Mouse (Mus musculus) heart, adult 8-10 months (tissue): Measurements from ENCODE around the gene Atn1. TPM values are rescaled to one million over a fixed set of nuclear protein-coding genes. Genes with fewer than 3 reads are reported as not detected.

ENCODE experiments used
- DNase-seq: peaks from one replicate; pipeline ENCODE4 v3.0.0; 2022; ENCODE audit warnings: low spot score
- microRNA-seq: library from miRNA; unstranded; fragments of <30 nt; microRNA quantifications from one replicate; pipeline ENCODE4 v1.2.0, GENCODE M21; 2022
- total RNA-seq, 4 experiments: library from RNA; stranded (reverse); gene quantifications; 2 replicates each; pipeline ENCODE4 v1.2.4; 2022

Atn1 gene
- total RNA-seq, 4 experiments from 2014 or later, result 40.9 to 48.2 (median 45.2) TPM

DNA sequence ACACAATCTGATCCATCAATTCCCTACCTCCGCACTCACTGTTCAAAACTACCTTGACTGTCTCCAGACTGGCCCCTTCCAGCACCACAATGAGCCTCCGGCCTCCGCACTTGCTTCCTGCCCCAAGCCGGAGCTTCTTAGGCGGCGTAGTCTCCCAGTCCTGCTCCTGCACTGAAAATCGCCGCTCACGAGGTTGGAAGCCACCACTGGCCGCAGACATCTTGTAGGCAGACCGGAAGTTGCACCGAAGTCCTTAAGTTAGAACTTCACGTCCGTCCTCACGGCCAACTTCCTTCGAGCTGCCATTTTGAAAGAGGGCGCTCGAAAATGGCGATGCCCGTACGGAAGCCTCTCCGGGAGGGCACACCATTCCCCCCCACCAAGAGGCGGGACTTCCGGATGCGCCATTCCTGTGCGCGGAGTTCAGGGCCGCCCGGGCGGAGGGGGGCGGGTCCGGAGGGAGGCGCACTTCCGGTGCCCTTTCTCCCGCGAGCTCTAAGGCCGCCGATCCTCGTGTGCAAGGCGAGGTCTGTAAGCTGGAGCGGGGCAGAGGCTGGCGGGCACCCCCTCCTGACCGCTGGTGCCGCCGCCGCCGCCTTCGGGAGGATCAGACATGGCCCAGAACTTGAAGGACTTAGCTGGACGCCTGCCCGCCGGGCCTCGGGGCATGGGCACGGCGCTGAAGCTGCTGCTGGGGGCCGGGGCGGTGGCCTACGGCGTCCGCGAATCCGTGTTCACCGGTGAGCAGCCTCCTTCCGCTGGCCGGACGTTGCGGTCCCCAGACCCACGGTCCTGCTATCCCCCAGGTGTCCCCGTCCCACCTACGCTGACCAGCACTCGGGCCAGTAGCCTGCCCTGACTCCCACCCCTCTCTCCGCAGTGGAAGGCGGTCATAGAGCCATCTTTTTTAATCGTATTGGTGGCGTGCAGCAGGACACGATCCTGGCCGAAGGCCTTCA is 44.2 kb downstream of the Atn1 start, which contains the start of the genes Emg1 and Phb2:
Gene Emg1, minus strand, starts transcription at position 355 of the 959 bp plus-strand sequence.
Gene Phb2, plus strand, starts transcription at position 513 of the 959 bp plus-strand sequence.
- DNase-seq, result peak; percentile 97

DNA sequence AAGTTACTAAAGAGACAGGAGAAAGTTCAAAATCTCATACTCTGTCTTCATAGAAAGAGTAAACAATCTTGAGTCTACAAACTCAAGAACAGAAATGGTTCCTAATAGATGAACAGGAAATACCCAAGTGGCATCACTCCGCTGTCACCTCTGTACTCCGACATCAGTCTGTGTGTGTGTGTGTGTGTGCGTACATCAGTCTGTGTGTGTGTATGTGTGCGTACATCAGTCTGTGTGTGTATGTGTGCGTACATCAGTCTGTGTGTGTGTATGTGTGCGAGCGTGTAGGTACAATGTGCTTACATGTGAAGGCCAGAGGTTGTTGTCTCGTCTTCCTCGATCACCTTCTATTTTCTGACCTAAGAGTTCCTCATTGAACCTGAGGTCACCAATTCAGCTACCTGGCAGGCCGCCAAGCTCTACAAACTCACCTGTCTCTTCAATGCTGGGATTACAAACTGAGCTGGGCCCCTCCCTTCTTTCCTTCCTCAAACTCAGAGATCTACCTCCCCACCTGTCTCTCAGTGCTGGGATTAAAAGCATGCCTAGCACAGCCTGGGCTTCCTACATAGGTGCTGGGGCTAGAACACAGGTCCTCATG is 47.9 kb downstream of the Atn1 start:
- DNase-seq, result no peak

DNA sequence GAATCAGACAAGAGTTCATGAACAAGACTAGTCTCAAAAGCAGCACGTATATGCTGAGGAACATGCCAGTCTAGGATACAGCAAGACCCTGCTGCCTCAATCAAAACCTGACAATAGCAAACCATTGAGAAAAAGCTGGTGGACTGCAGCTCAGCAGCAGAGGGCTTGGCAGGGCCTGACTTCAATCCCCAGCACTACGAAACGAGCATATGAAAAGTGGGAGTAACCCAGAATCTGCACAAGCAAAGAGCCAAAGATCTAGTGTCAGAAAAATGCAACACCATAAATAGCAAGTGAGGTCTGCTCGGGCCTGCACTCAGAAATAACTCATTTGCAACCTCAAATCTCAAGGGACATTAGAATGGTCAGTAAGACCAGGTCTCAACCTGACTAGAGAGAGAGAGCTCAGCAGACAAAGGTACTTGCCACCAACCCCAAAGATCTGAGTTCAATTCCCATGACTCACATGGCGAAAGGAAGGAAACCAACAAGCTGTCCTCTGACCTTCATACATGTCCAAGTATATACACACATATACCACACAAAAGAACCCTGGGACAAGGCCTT is 50.2 kb downstream of the Atn1 start:
- no peak for DNase-seq

DNA sequence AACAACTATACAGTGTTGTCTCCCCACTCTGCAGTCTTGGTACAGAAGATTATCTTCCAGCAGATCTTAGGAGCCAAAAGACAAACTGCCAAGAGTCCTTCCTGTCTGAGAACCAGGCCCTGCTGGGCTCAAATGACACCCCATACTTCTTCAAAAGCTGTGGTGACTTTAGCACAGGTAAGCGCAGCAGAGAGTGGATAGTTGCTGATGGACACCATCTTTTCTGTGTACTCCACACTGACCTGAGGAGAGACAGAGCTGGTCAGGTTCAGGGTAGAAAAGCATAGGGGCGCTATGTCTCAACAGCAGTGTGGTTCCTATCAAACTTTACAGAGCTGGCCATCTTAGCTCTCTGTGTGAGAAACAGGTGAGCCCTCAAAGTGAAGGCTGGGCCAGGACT is 51.9 kb downstream of the Atn1 start:
- DNase-seq, result no peak

DNA sequence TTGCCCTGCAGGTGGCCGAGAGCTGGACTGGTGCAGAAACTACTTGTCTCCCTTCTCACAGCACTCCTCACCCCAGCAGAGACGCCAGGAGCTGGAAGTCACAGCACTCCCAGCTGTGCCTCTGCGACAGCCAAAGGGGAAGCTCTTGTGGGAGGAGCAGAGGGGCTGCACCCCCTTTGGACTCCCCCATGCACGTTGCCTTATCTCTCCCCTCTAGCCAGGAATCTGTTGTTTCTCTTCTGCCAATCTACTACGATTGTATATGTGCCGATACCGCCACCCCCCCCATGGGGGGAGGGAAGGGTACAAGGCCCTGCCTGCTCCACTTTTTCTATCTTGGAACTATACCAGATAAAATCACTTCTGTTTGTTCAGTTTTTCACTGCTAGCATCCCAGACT is 52.5 kb downstream of the Atn1 start:
- DNase-seq, result no peak

DNA sequence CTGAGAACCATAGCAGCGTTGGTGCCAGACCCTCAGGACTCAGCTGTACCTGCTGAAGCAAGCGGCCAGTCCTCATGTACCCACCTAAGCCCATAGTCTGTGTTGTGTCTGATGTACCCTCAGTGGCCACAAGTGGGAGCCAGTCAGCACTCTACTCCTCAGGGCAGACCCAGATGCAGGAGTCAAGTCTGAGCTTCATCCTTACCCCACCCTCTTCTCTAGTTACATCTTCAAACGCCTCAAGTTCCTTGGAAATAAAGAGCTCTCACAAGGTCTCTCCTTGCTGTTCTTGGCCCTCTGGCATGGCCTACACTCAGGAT is 53.6 kb downstream of the Atn1 start:
- peak; percentile 62 for DNase-seq

DNA sequence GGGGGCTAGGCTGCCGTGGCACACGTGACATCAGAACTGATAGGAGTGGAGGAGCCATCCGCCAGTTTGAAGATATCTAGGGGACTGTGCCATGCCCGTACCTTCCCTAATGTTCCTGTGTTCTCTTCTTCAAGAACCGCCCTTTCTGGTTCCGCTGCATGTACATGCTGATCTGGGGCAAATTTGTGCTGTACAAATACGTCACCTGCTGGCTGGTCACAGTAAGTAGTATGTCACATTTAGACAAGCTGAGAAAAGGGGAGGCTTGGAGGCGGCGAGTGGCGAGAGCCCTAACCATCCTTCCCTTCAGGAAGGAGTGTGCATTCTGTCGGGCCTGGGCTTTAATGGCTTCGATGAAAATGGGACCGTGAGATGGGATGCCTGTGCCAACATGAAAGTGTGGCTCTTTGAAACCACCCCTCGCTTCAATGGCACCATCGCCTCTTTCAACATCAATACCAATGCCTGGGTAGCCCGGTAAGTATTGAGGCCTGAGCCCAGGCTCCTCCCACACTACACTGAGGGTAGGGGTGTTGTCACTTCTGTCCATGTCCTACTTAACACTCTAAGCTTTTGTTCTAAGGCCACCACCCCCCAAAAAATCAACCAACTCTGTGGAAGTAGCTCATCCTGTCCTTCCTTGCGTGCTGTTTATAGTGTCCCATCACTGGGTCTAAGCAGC is 54.1 kb downstream of the Atn1 start:
- DNase-seq, result no peak

DNA sequence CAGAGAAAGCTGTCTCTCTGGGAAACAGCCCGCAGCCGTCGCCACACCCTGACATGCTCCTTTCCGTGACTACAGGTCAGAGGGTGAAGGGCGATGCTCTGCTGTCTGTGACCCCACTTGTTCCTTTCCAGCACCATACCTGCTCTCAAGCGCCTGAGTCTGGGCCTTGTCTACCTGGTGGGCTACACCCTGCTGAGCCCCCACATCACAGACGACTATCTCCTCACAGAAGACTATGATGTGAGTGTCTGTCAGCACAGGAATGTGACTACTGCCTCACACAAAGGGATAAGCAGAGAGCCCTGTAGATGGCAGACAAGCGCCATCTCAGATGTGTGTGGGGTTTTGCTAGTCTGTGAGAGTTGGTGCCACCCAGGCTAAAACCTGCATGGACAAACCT is 55.0 kb downstream of the Atn1 start:
- no peak for DNase-seq

DNA sequence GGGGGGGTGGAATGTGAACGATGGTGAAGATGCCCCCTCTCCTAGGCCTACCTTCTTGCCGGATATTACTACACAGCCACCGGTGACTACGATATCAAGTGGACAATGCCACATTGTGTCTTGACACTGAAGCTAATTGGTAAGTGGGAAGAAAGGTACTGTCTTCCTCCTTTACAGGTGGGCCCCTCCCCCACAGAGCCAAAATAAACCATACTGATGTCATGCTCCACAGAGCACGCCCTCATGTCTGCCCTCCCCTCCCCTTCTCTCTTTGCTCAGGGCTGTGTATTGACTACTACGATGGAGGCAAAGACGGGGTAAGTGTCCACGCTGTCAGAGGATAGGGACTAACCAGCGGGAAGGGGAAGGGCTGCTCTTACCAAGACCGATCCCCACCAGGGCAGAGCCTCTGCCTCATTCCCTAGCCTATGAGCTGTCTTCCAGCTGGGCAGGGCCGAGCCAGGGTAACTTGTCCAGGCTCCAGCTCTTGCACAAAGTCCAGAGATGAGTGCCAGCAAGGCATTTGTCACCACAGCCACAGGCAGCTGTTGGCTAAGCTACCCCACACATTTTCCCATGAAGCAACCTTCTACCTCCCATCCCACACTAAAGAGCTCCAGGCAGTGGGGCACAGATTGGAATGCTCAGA is 56.2 kb downstream of the Atn1 start:
- peak; percentile 56 for DNase-seq

DNA sequence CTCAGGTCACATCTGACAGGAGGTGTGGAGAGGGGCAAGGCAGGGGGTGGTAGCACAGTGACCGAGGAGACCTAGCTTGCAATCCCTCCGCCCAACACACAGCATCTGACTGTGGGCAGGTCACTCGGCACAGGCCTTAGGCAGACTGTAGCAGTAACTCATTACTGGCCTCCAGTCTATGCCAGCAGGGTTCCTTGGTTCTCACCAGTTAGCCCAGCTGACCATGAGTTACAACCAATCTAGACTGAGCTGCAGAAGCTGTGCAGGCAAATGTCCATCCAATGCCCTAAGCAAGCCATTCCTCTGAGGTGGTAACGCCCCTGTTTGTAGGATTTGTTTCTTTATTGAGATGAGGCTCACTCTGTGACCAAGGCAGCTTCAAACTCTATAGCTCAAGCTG is 57.0 kb downstream of the Atn1 start:
- no peak for DNase-seq

DNA sequence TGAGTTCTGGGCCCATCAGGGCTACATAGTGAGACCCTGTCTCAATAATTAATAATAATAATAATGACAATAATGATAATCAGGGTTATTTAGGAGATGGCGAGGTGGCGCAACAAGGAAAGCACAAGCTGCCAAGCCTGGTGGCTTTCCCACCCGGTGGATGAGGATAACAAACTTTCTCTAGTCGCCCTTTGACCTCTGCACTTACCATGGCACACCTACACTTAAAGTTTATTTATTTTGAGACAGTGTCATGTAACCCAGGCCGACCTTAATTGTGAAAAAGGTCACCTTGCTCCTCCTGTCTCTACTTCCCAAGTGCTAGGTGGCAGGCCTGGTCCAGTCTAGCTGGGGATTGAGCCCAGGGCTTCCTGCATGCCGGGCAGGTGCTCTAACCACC is 57.6 kb downstream of the Atn1 start:
- DNase-seq, result no peak

DNA sequence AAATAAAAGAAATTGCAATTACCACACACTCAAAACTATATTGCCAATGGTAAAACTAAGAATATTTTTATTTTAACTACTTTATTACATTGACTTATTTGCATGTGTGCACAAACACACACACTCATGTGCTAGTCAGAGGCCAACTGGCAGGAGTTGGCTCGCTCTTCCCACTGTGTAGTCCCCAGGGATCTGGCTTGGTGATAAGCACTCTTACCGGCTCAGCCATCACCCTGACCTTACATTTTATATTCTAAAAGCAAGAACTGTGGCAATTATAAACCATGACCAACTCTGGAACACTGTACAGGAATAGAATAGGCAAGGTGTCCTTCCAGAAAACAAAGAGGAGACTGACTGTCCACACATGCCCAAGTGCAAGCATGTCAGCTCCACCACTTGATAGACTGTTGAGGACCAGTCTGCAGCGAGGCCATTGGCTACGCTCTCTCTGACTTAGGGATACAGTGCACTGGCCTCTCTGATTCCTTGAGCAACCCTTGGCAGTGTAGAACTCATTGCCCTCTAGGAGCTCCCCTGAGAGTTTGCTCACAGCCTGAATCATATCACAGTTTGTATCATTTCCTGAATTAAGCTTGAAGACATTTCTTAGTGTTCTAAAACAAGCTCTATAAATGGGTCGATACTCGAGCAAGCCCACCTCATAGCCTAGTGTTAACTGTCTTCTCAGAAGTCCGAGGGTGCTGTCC is 59.7 kb downstream of the Atn1 start:
- no peak for DNase-seq

DNA sequence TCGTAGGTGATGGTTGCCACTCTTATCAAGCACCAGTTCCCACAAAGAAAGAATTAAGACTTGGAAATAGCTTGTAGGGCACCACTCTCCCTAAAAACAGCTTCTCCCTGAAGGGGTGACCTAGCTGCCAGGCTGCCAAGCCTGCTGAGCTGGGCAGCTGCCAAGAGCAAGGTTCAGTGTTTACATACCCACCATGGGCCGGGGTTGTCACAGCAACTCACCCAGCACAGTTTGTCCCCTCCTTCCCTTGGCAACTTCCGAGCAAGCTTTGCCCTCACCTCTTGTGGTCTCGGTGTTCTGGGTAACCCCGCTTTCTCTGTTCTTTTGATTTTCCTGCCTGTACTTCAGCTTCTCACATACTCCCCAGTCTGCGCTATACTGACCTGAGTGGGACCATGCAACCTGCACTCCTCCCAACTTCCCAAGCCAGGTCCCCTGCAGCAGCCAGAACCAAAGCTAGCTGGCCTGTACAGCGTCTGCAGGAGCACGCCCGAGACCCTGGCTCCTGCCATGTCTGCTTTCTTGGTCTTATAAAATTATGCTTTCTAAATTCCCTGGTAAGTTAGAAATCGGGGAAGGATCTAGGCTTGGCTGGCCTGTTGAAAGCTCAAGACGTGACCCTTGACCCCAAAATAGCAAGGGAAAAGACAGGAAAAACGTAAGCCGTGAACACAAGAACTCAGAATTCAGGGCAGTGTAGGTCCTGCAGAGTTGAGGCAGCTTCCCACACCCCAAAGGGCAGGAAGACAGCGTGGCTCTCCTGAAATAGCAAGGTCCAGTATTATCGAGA is 62.0 kb downstream of the Atn1 start:
- peak; percentile 62 for DNase-seq

DNA sequence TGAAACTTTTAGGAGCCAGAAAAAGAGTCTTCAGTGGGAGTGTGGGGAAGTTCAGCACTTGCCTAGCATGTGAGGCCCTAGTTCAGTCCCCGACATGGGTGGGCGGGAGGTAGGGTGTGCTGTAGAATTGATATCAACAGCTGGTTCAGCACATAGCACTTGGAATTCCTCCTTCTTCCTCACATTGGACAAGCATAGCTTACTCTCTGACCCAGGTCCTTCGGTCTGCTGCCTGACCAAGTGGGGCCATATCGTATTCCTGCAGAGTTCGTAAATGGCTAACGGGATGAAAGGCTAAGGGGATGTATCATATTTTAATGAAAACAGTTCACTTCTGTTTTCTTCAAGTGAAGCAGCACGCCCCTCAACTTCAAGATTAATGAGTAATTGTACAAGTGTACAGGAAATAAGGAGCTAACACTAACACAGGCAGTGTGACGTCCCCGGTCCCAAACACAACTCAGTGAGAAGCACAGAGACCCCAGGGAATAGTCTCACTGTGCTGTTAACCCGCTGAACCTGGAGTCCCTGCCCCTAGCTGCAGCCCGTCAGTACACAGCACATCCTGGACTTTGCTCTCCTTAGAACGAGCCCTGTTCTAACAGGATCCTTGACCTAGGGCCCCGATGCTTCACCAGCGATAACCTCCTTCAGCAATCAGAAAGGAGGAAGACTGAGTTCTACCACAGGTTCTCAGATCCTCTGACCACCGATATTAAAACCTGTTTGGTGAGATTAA is 62.9 kb downstream of the Atn1 start:
- DNase-seq, result no peak

Small RNA genes lying within 50 kb of the gene (microRNA-seq; reads per million reads assigned to microRNA genes)
- gene Mir141, result 6.4 reads per million, percentile 16 among the genes with 10 or more reads in this experiment
- gene Mir200c, result 157 reads per million, percentile 65 among the genes with 10 or more reads in this experiment

Other genes starting within 250 kb of the Atn1 start
- gene C1ra, start 244.1 kb downstream of the Atn1 start, total RNA-seq, result 10 to 100 TPM; 11.2 to 14.1 (median 13.0) TPM
- 10 to 100 TPM; 21.5 to 26.8 (median 24.0) TPM for gene C1s1, start 214.2 kb downstream of the Atn1 start, total RNA-seq
- gene C1rb, start 186.2 kb downstream of the Atn1 start, total RNA-seq, result 1 to 10 TPM; 1.3 to 3.0 (median 1.7) TPM
- gene C1s2, start 120.4 kb downstream of the Atn1 start, total RNA-seq, result under 1 TPM; 0.28 to 0.65 (median 0.48) TPM
- 10 to 100 TPM; 38.8 to 39.9 (median 39.1) TPM for gene Lpcat3, start 93.5 kb downstream of the Atn1 start, total RNA-seq
- gene Emg1, start 44.3 kb downstream of the Atn1 start, total RNA-seq, result 10 to 100 TPM; 64.4 to 81.5 (median 73.0) TPM
- 100 to 1,000 TPM; 251 to 296 (median 279) TPM for gene Phb2, start 44.2 kb downstream of the Atn1 start, total RNA-seq
- 1 to 10 TPM; 2.0 to 5.7 (median 3.1) TPM for gene Ptpn6, start 17.8 kb downstream of the Atn1 start, total RNA-seq
- 100 to 1,000 TPM; 286 to 318 (median 310) TPM for gene Grcc10, start 15.2 kb downstream of the Atn1 start, total RNA-seq
- under 1 TPM in 1 of 4 experiments, not detected in 3; 0.41 TPM for gene Gm45234, start 503 bp downstream of the Atn1 start, total RNA-seq
- 1 to 10 TPM; 3.2 to 6.1 (median 4.8) TPM for gene Eno2, start 13.1 kb upstream of the Atn1 start, total RNA-seq
- 1 to 10 TPM in 1 of 4 experiments, under 1 TPM in 2, not detected in 1; 0.37 to 1.2 (median 0.41) TPM for gene Lrrc23, start 23.2 kb upstream of the Atn1 start, total RNA-seq
- 1 to 10 TPM; 2.0 to 5.8 (median 3.2) TPM for gene Spsb2, start 52.1 kb upstream of the Atn1 start, total RNA-seq
- 1,000 to 10,000 TPM in 1 of 4 experiments, 100 to 1,000 TPM in 3; 893 to 1,022 (median 969) TPM for gene Tpi1, start 57.8 kb upstream of the Atn1 start, total RNA-seq
- 10 to 100 TPM; 72.5 to 79.7 (median 75.8) TPM for gene Usp5, start 73.0 kb upstream of the Atn1 start, total RNA-seq
- gene Cdca3, start 73.0 kb upstream of the Atn1 start, total RNA-seq, result 1 to 10 TPM in 1 of 4 experiments, under 1 TPM in 3; 0.14 to 1.4 (median 0.40) TPM
- 10 to 100 TPM; 11.6 to 18.4 (median 16.7) TPM for gene Gnb3, start 83.8 kb upstream of the Atn1 start, total RNA-seq
- gene P3h3, start 101.2 kb upstream of the Atn1 start, total RNA-seq, result 1 to 10 TPM; 8.0 to 9.7 (median 9.4) TPM
- gene Gpr162, start 107.5 kb upstream of the Atn1 start, total RNA-seq, result 1 to 10 TPM in 1 of 4 experiments, under 1 TPM in 3; 0.31 to 1.6 (median 0.74) TPM
- gene Cd4, start 131.7 kb upstream of the Atn1 start, total RNA-seq, result under 1 TPM; 0.19 to 0.54 (median 0.25) TPM
- under 1 TPM in 2 of 4 experiments, not detected in 2; 0.24 to 0.75 TPM for gene Lag3, start 155.2 kb upstream of the Atn1 start, total RNA-seq
- gene Ptms, start 163.6 kb upstream of the Atn1 start, total RNA-seq, result 100 to 1,000 TPM; 116 to 160 (median 152) TPM
- 100 to 1,000 TPM; 177 to 202 (median 195) TPM for gene Mlf2, start 174.9 kb upstream of the Atn1 start, total RNA-seq
- gene Cops7a, start 209.0 kb upstream of the Atn1 start, total RNA-seq, result 100 to 1,000 TPM in 2 of 4 experiments, 10 to 100 TPM in 2; 98.1 to 109 (median 103) TPM
- 1 to 10 TPM in 1 of 4 experiments, under 1 TPM in 3; 0.31 to 2.7 (median 0.41) TPM for gene Pianp, start 240.2 kb upstream of the Atn1 start, total RNA-seq